Mouse (Mus musculus): ENCODE measurements around the gene Satb2.

The Satb2 gene

DNA sequence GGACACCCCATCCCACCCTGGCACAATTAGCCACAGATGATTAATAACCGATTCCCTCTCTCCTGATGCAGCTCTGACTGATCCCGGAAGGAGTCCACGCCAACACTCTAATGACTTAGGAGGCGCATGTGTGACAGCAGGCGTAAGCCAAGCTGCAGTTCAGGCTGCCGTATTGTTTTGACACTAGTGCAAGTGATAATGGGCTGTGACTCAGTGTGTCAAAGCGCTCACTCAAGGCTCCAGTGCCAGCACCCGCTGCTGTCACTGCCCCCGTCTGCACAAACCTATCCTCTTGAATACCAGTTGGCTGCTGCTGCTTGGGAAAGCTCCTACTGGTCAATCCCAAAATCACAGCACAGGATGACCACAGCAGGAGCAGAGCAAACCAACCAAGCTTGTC, 49.7 kb downstream of the Satb2 start:
- DNase-seq (ENCODE audit: low spot score) = no peak

DNA sequence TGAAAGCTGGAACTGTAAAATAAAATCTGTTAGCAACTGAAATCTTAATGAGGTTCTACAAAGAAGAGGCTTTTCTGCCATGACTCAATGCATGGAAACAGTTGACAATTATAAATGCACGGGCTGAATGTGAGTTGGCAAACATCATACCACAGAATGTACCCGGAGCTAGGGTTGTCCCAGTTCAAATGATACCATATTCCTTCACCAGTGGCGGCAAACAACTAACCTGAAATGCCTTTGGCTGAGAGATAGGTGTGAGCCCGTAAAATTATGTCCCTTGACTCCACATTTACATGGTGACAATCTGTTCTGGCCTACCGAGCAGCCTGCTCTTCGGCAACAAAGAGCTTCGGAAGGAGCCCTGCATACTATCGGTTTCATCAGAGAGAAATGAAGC, 58.0 kb downstream of the Satb2 start:
- DNase-seq (ENCODE audit: low spot score) = no peak

DNA sequence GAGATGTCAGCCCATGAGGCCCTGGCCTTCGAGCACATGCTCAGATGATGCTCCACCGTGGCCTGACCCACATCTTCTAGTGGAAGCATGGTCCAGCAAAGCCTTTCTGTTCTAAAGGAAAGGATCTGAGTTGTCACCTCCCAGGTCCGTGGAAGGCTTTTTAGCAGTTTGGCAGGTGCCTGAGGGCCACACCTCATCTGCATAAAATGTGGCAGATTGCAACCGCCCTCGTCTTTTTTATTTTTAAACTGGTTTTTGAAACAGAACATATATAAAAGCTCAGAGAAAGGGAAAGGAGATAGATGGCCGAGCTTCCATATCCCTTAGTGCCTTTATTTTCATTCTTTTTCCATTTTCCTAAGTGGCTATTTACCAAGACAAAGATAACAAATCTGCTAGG, 64.2 kb downstream of the Satb2 start:
- DNase-seq (ENCODE audit: low spot score) = no peak

DNA sequence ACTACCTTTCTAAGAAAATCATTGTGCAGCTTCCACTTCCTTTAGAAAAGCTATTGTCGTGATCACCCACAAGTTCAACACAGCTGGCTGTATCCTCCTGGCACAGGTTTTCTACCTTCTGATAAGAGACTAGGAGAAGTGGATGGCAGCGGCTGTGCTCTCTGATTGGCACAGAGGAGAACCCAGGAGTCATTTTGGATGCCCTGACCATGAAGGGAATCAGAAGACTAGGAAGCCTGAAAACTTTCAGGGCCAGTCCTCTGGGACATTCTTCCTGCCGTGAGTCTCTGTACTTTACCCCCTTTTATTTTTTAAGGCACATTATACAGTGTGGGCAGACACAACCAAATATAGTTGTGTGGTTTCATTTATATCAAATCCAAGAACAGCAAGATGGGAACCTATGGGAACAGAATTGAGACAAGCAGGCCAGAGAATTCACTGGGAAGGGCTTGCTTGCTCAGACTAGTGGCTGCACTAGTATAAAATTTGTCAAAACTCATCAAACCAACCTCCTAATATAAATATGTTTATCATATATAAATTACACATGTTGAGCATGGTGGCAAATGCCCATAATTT, 77.7 kb downstream of the Satb2 start:
- DNase-seq (ENCODE audit: low spot score) = no peak

DNA sequence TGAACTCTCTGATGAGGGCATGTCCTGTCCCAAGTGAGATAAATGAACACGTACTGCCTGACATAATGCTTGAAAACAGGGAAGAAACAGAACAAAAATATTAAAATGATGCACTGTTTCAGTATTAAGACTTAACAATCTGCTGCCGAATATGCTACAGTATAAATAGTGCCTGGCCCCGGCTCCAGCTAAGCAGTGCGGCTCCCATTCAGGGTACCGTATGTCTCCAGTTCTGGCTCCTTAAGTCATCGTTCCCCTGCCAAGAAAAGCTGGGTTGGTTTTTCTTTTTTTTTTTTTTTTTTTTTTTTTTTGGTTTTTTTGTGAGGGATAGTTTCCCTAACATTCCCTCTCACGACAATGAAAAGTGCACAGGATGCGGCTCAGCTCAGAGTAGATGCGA, 78.3 kb downstream of the Satb2 start:
- DNase-seq (ENCODE audit: low spot score) = no peak

DNA sequence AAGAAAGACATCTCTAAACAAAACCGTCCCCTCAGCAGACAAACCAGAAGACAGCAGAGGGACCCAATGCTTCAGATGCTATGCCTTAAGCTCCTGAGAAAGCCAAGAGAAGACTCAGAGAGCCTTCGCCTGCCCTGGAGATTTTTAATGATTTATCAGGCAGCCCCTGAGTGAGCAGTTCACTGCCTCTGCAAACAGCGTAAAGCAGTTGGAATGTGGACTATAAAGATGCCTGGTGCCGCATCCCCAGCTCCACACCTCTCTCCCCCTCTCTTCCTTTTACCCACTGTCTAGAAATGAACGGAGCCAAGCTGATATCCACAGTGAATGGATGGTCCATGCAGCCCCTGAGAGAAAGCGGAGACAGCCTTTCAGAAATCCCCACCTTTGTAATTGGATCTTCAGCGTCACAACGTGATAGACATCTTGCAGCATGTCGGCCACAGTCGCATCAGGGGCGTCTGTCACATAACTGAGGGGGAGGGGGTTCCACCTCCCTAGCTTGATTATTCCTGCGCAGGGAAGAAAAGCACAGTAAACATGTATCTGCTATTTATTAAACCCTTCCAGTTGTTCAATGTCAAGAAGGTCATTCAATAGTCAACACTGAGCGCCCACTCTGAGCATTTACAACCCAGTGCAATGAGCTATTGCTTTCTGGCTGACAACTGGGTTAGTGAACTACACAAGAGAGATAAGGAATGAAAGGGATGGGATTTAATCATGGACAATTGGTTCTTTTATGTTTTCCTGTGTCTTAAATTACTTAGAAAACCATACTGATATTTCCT, 79.6 kb downstream of the Satb2 start:
- peak; percentile 50 for DNase-seq (ENCODE audit: low spot score)

DNA sequence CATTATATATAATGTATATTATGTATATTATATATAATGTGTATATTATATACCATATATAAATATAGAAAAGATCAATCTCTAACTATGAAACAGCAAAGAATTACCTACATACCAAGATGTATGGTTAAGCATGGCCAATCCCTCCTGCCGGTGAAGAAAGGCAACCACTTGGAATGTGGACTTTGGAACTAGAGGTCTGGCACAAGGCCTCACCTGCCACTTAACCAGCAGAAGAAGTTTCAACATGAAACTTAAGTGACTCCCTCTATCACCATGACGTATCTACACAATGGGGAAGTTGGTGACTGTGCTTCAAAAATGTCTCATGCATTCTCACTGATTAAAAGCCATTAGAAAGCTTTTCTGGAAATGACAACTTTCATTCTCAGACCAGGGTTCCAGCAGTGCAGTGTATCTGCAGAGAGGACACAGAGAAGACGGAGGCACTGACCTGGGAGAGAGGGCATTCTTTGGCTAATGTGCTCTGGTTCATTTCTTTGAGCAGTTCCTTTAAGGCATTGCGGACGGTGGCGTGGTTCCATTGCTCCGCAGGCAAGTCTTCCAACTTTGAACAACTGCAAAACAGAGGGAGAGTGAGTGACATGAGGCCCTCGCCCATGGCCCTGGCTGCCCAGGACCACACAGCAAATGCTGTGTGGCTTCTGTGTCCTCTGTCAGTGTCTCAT, 80.8 kb downstream of the Satb2 start:
- peak; percentile 9 for DNase-seq (ENCODE audit: low spot score)

DNA sequence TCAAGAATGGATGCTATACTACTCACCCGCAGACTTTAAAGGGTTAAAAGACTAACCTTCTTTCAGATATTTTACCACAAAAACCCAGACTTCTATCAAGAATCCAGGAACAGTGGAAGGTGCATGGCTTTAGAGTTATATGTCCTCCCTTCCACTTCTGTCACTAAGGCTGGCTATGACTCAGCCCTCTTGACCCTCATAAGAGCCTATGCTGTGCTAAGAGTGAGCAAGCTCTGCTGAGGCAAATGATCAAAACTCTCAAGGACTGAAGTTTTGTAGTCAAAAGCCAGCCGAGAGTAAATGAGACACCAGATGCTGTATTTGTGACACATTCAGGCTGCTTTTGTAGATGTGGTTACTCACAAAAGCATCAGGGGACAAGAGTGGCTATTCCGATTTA, 81.8 kb downstream of the Satb2 start:
- no peak for DNase-seq (ENCODE audit: low spot score)

DNA sequence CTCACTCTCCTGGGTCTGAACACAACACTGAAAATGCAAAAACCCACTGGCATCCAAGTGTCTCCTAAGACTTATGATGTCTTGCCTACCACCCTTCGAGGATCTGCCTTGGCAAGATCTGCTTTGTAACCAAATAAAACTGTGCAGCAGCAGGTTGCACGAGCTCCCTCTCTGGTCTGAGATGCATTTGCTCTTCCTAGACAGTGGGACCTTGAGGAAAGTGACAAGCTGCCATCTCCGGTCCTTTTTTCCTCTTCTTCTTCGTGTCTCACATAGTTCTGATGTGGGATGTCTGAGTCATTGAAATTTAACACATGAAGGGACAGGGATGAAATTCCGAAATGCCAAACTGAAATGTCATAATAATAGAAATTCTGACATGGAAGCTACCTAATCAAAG, 85.7 kb downstream of the Satb2 start:
- DNase-seq (ENCODE audit: low spot score) = no peak

DNA sequence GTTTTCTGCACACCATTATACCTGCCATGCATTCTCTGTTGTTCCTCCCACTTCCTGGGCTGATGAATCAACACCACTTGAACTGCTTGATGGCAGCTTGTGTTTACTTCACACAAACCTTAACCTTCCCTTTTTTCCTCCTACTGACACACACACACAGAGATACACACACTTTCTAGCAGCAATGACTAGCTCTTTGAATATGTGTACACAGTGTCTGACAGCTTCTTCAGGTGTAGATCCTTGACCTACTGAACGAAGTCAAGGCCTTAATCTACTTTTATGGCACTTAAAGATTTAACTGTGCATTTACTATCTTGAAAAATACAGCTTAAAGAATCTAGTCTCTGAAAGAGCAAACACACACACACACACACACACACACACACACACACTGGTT, 89.5 kb downstream of the Satb2 start:
- DNase-seq (ENCODE audit: low spot score) = no peak

DNA sequence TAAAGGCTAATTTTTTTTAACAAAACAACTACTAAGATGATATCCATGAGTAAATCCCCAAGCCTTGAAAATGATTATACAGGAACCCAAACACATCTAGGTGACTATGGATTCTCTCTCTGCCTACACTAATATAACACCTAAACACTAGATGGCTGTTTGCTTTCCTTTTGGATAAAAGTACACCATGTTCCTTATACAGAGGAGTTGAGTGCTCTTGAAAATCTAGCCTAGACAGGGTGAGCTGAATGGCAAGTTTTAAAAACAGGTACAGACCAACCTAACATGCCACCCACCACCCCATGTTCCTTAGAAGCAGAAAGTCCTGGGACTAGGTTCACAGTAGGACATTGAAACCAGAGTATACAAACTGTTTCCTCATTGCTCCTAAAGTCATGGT, 90.9 kb downstream of the Satb2 start:
- no peak for DNase-seq (ENCODE audit: low spot score)

DNA sequence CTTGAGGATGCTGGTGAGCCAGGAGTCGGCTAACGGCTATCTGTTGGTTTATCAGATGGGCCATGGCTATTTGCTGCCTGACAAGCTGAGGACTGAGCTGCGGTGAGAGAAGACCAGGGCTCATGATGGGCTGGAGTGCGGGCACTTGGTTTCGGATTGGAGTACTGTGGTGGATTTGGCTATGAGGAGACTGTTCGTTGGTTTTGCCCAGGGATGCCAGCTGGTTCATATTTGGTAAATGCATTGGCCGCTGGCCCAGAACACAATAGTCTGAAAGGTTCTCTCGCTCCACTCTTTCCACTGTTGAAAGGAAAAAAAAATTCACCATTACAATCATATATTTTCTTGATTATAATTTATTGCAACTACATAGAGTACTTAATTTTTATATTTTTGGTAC, 107.0 kb downstream of the Satb2 start:
- no peak for DNase-seq (ENCODE audit: low spot score)

DNA sequence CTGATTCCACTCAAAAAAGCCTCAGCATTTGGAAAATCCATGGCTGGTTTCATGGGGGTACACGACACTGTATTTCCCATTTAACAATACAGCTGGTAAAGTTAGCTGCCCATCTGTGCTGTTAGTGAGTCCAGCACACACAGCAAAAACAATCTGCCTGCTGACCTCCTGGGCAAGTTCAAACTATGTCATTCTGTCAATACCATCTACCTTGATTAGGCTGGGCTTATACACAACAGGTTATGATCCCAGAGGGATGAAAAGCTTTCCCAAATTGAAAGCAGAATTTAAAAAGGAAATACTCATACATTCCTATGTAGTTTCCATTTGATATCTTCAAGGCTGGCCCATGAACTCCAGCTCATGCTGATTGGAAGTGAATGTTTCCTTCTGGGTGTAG, 113.2 kb downstream of the Satb2 start:
- DNase-seq (ENCODE audit: low spot score) = no peak

DNA sequence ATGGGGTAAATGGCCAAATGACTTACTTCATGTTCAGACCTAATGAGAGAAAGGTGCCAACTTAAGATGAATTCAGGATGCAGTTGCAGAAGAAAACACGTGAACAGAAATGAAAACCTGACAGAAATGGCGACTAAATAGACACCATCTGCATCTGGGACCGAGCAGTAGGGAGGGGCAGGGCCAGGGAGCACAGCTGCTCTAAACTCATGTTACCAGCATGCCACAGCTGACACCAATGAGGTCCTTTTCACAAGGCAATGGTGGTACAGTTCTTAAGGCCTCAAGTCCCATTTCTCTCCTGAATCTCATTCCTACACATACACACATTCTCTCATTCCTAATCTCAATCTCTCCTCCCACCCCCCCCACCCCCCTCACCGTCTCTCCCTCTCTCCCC, 115.7 kb downstream of the Satb2 start:
- no peak for DNase-seq (ENCODE audit: low spot score)

DNA sequence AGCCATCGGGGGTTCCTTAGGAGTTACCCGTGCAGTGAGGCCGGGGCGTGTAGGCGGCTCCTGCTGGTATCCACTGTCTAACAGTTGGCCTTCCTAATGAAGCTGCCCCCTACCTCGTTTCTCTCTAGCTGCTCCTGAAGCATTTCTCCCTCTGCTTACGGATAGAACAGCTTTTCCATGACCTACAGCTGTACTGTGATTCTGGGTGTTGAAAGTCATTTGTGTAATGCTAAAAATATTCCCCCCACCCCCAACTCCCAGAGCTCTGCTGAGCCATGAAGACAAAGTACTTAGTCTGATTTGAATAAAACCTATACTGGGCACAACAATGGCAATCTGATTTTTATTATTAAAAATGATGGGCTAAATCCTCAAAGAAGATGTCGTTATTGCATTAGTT, 121.2 kb downstream of the Satb2 start:
- no peak for DNase-seq (ENCODE audit: low spot score)

DNA sequence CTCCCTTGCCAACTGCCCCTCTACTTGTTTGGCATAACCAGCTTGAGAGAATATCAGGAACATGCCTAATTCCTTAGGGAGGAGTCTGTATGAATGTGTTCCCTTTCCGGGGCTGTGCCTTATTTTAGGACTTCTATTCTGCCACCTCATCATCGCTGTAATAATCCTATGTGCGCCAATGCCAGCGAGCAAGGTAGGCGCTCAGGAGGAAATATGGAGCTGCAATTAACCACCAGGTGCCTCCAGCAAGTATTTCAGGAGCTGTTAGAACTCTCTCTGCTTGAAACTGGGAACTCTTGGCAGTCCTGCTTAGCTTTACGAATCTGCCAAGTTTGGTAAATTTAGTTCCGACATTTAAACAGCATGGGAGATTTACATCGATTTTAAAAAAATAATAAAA, 128.0 kb downstream of the Satb2 start:
- DNase-seq (ENCODE audit: low spot score) = no peak

DNA sequence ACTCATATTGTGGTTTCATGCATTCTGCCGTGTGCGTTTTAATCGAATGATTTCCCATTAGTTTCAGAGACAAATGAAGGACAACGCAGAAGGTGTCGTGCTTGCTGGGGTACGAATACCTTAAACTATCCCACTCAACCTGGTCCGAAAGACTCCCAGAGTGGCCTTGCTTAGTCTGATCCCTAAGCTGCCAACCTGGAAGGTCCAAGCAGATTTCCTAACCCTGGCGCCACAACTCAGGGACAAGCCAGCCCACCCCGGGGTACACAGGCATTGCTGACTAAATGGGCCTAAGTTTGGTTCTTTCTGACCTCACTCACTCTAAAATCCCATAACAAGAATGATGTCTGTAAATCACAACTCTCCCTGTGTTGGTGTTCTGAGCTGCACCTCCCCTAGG, 132.1 kb downstream of the Satb2 start:
- no peak for DNase-seq (ENCODE audit: low spot score)

DNA sequence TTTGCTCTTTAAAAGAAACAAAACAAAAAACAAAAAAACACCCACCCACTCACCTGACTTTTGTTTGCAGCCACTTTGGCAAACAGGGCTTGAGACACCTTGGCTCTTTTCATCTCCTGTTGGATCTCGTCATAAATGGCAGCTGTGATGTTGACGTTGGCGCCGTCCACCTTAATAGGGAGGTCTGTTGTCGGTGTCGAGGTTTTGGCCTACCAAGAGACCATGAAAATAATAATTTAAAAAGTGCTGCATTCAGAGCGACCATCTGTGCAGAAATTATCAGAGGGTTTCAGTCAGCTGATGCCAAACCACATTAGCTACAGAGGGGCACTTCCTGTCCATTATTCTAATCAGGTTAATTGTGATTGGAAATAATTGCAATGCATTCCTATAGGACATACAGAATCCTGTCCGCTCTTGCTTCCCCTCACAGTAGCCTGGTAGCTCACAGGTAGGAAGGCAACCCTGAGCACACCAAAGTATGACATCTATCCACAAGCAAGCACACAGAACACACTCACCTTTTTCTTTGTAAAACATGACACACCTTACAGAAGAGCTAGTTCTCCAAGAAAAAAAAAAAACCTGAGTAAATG, 132.8 kb downstream of the Satb2 start:
- no peak for DNase-seq (ENCODE audit: low spot score)

DNA sequence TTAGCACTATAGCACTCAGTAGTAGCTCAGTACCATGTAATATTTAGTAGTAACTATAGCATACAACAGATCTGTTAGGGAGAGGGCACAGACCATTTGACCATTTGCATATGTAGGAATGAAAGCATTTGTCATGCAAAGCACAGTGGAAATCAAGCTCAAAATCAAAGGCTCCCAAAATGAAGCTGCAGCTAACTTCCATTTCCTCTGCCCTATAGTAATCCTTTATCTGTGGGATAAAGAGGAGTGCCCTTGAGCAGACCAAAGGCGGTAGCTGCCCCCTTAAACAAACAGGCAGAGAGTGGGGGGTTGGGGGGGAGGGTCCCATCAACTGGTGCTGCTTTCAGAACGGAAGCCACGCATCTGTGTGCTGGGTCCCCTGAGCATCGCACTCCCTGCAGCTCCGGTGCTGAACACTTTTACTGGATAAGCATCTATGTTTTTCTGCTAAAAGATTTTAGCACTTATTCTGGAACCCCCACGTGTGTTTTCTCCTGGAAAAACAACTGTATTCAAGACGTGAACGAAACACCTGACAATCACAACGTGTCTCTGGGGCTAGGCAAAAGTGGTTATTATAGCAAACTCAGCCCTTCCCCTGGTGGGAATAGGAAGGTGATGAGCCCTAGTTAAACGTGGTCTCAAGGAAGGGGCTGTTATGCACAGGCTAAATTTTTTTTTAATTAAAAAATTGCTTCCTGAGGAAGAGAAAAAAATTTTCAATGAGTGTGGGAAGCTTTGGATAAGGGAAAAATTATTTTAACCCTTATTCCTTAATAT, 133.7 kb downstream of the Satb2 start:
- no peak for DNase-seq (ENCODE audit: low spot score)

DNA sequence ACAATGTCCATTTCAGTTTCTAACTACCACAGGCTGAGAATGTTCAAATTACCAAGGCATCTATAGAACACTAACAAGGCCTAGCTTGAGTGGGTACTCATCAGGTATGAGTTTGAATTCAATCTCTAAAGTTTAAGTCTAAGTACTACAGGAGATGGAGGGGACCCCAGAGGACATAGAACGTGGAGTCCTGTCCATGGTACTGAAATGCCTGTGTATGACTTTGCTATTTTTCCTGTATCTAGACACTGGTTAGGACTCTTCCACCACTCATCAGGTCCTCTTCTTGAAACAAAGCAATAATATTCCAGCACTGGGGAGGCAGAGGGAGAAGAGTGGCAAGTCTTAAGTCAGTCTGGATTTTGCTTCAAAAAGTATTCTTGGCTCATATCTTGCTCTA, 139.5 kb downstream of the Satb2 start:
- DNase-seq (ENCODE audit: low spot score) = peak; percentile 2

DNA sequence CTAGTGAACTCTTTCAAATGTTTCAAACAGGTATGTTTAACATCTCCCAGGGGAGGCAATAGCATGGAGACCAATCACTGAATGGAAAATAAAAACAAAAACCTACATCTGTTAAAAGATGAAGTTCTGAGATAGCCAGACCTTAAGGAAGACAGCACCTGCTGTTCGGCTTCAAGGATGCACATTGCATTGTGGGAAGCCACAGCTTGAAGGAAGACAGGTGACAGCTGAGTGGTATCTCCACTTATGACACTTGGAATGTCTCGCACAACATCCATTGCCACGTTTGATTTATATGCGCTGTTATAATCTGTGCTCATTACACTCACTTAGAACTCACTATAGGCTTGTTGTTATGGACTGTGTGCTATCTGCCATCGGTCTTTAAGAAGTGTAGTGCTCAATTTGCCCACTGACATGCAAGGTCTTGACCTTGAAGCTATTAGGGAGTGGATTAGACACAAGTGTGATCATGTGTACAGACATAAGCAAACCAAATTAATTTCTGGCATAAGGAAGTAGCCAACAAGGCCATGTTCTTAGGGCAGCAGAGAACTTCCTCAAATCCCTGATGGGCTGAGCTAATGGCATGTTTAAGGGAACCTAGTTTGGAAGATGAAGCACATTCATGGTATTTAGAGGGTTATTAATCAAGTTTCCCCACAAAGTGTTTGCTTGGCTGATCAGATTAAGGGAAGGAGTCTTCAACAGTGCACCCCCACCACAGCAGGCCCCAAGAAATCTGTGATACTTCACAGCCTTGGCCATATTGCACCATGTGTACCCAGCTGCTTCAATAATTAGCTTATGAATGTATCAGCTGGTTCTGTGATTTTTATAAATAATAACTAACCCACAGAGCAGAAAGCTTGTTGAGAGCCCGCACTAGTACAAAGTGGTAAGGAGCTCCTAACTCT, 144.2 kb downstream of the Satb2 start:
- no peak for DNase-seq (ENCODE audit: low spot score)

All from yolk sac, embryonic 10.5 days (tissue).